Mouse (Mus musculus): ENCODE results near the gene Zbed3. TPM values are rescaled to one million over a fixed set of nuclear protein-coding genes. Genes with fewer than 3 reads are reported as not detected.

Gene Zbed3
- 10 to 100 TPM; 14.6 to 15.4 TPM for total RNA-seq (2021)
- polyA plus RNA-seq (2012; rRNA removed): 21.0 and 26.6 TPM in 2 replicates
- long read RNA-seq, transcript Zbed3-201 (2 exons, 1,894 nt): major isoform, 12 of 12 reads
- long read RNA-seq, partial matches to known transcripts: 0 of 12 reads
- long read RNA-seq, other reads (novel, unspliced or antisense): 0 of 12 reads

- DNase-seq: no peak
- Histone ChIP-seq H3K36me3 (ENCODE audit: control insufficient read depth, insufficient read depth, low read length) (no peaks in the 10 kb centered on the region), H3K27ac (peak within 1 kb of the TSS; percentile 91), H3K4me3 (peak within 1 kb of the TSS; percentile 89), H3K4me1 (ENCODE audit: control insufficient read depth, insufficient read depth, low read length) (peaks cover 4% of the 10 kb centered on the region), H3K27me3 (ENCODE audit: control insufficient read depth, insufficient read depth, low read length) (no peaks in the 10 kb centered on the region), H3K9ac (ENCODE audit: low read depth, low read length) (no peak within 1 kb of the TSS), H3K79me2 (replicated peaks; ENCODE audit: control insufficient read depth, insufficient read depth, low read length) (peaks cover 3% of the 10 kb centered on the region)
- intact Hi-C loops (cut with DNase I): no loop called here
- no peak for TF ChIP-seq POLR2A (IDR thresholded peaks at IDR 0.05; ENCODE audit: insufficient read depth, low read depth, low read length)
- TF ChIP-seq EP300 (IDR thresholded peaks at IDR 0.05; ENCODE audit: insufficient read depth, low read depth, low read length): no peak
- no peak for TF ChIP-seq CTCF (IDR thresholded peaks at IDR 0.05)
- WGBS: 94% methylated on average over 6 of the region's 6 CpGs
These were observed at the start of gene Zbed3 for GRCm38 (mm10) chr13:95323400-95323799. TSS of gene Zbed3 (plus strand) at chr13:95323612.

GRCm38 (mm10) chr13:95278426-95279025, 44.9 kb upstream of the Zbed3 start:
- no peak overlapping the region for H3K4me3 ChIP-seq
- 79% methylated on average over 4 of the region's 4 CpGs for WGBS
- no peaks in the 10 kb centered on the region for H3K79me2 ChIP-seq (replicated peaks; ENCODE audit: control insufficient read depth, insufficient read depth, low read length)

GRCm38 (mm10) chr13:95281740-95282673, 41.4 kb upstream of the Zbed3 start:
- intact Hi-C loops (cut with DNase I): no loop called here
- H3K27me3 ChIP-seq (ENCODE audit: control insufficient read depth, insufficient read depth, low read length): no peaks in the 10 kb centered on the region
- H3K4me3 ChIP-seq: no peak overlapping the region
- H3K27ac ChIP-seq: no peak overlapping the region
- H3K36me3 ChIP-seq (ENCODE audit: control insufficient read depth, insufficient read depth, low read length): no peaks in the 10 kb centered on the region
- TF ChIP-seq POLR2A (IDR thresholded peaks at IDR 0.05; ENCODE audit: insufficient read depth, low read depth, low read length) (no peak), CTCF (IDR thresholded peaks at IDR 0.05) (no peak), EP300 (IDR thresholded peaks at IDR 0.05; ENCODE audit: insufficient read depth, low read depth, low read length) (no peak)
- peak; percentile 15 to 27 for DNase-seq
- no peaks in the 10 kb centered on the region for H3K79me2 ChIP-seq (replicated peaks; ENCODE audit: control insufficient read depth, insufficient read depth, low read length)
- H3K9ac ChIP-seq (ENCODE audit: low read depth, low read length): no peak overlapping the region
- H3K4me1 ChIP-seq (ENCODE audit: control insufficient read depth, insufficient read depth, low read length): no peaks in the 10 kb centered on the region
- 50% methylated on average over 6 of the region's 7 CpGs for WGBS

More at GRCm38 (mm10) chr13:95278426-95279025, 44.9 kb upstream of the Zbed3 start:
- Histone ChIP-seq H3K36me3 (ENCODE audit: control insufficient read depth, insufficient read depth, low read length) (no peaks in the 10 kb centered on the region), H3K27me3 (ENCODE audit: control insufficient read depth, insufficient read depth, low read length) (no peaks in the 10 kb centered on the region), H3K27ac (no peak overlapping the region), H3K4me1 (ENCODE audit: control insufficient read depth, insufficient read depth, low read length) (no peaks in the 10 kb centered on the region), H3K9ac (ENCODE audit: low read depth, low read length) (no peak overlapping the region)
- no peak for DNase-seq
- intact Hi-C loops (cut with DNase I): no loop called here
- TF ChIP-seq CTCF (IDR thresholded peaks at IDR 0.05): no peak
- no peak for TF ChIP-seq EP300 (IDR thresholded peaks at IDR 0.05; ENCODE audit: insufficient read depth, low read depth, low read length)
- no peak for TF ChIP-seq POLR2A (IDR thresholded peaks at IDR 0.05; ENCODE audit: insufficient read depth, low read depth, low read length)

GRCm38 (mm10) chr13:95286989-95287388, 36.4 kb upstream of the Zbed3 start:
- no peak overlapping the region for H3K4me3 ChIP-seq
- no peaks in the 10 kb centered on the region for H3K27me3 ChIP-seq (ENCODE audit: control insufficient read depth, insufficient read depth, low read length)
- H3K9ac ChIP-seq (ENCODE audit: low read depth, low read length): no peak overlapping the region
- no peaks in the 10 kb centered on the region for H3K4me1 ChIP-seq (ENCODE audit: control insufficient read depth, insufficient read depth, low read length)
- intact Hi-C loops (cut with DNase I): loop anchor here (2.0 to 5.0 kb wide), 2 partner anchors 220 to 270 kb away; no protein-coding TSS in a partner anchor
- WGBS: 3% methylated on average over 7 of the region's 7 CpGs
- no peaks in the 10 kb centered on the region for H3K36me3 ChIP-seq (ENCODE audit: control insufficient read depth, insufficient read depth, low read length)
- no peaks in the 10 kb centered on the region for H3K79me2 ChIP-seq (replicated peaks; ENCODE audit: control insufficient read depth, insufficient read depth, low read length)
- TF ChIP-seq POLR2A (IDR thresholded peaks at IDR 0.05; ENCODE audit: insufficient read depth, low read depth, low read length) (no peak), EP300 (IDR thresholded peaks at IDR 0.05; ENCODE audit: insufficient read depth, low read depth, low read length) (no peak), CTCF (IDR thresholded peaks at IDR 0.05) (peak; percentile 84)
- no peak overlapping the region for H3K27ac ChIP-seq
- peak; percentile 56 to 58 for DNase-seq

GRCm38 (mm10) chr13:95288027-95288426, 35.4 kb upstream of the Zbed3 start:
- DNase-seq: no peak
- Histone ChIP-seq H3K36me3 (ENCODE audit: control insufficient read depth, insufficient read depth, low read length) (no peaks in the 10 kb centered on the region), H3K4me3 (no peak overlapping the region), H3K79me2 (replicated peaks; ENCODE audit: control insufficient read depth, insufficient read depth, low read length) (no peaks in the 10 kb centered on the region), H3K27me3 (ENCODE audit: control insufficient read depth, insufficient read depth, low read length) (no peaks in the 10 kb centered on the region), H3K4me1 (ENCODE audit: control insufficient read depth, insufficient read depth, low read length) (no peaks in the 10 kb centered on the region), H3K9ac (ENCODE audit: low read depth, low read length) (no peak overlapping the region), H3K27ac (no peak overlapping the region)
- intact Hi-C loops (cut with DNase I): loop anchor here (5.0 kb wide), 1 partner anchor 221 kb away; no protein-coding TSS in a partner anchor
- TF ChIP-seq POLR2A (IDR thresholded peaks at IDR 0.05; ENCODE audit: insufficient read depth, low read depth, low read length) (no peak), EP300 (IDR thresholded peaks at IDR 0.05; ENCODE audit: insufficient read depth, low read depth, low read length) (no peak), CTCF (IDR thresholded peaks at IDR 0.05) (no peak)
- WGBS: 78% methylated on average over 7 of the region's 7 CpGs

All from heart, adult 2 months (tissue).